Mouse (Mus musculus): ENCODE data around the gene Cypt2. TPM values are rescaled to one million over a fixed set of nuclear protein-coding genes. Genes with fewer than 3 reads are reported as not detected.
"Not testable (repeated sequence)": the region's sequence is repeated elsewhere in the genome, so short reads cannot be mapped to it uniquely, and the experiment has no call there.

Cypt2 gene
- not detected in 2 replicates for polyA plus RNA-seq (2012; rRNA removed)
- polyA plus RNA-seq (2014; fragmentation: Nextera tagmentation; extraction: Ambion mirVana) = not detected in 2 replicates

DNA sequence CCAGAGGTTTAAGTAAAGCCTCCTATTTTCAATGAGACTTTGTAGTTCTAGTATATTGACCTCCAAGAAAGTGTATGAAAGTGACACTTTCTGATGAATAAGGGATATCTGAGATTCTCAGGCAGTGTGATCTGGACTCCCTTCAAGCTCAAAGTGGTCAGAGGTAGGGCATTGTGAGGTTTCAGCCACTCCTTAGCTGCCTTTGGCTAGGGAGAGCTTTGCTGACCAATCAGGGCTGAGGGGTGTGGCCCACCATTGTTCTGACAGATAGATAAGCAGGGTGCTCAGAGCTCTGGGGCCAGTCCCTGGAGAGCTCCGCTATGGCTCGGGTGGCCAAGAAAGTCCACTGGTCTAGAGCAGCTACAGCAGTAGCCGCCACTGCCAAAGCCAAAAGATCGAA, at the start of gene Cypt2:
Gene Cypt2, plus strand, starts transcription at position 301 of the 400 bp plus-strand sequence.
- not testable (repeated sequence) for H3K4me2 ChIP-seq (ENCODE audit: low read depth); H3K4me3 ChIP-seq (ENCODE audit: insufficient read depth in 1 of 2, low read depth in 2 of 2, low read length in 2 of 2); H3K27me3 ChIP-seq (ENCODE audit: control insufficient read depth, insufficient read depth, low read length); H3K9ac ChIP-seq (replicated peaks); ATAC-seq (ENCODE audit: insufficient read depth); H3K36me3 ChIP-seq (replicated peaks; ENCODE audit: control insufficient read depth, insufficient read depth, low read depth); H3K4me1 ChIP-seq (replicated peaks; ENCODE audit: control insufficient read depth in 2 of 2, insufficient read depth in 2 of 2, low read length in 1 of 2); H3K27ac ChIP-seq; H3K9me3 ChIP-seq (ENCODE audit: control insufficient read depth, low read length); DNase-seq (ENCODE audit: low read depth in 3 of 3, low spot score in 3 of 3)
- 76% methylated on average over 4 of the region's 4 CpGs for WGBS (ENCODE audit: insufficient replicate concordance)

DNA sequence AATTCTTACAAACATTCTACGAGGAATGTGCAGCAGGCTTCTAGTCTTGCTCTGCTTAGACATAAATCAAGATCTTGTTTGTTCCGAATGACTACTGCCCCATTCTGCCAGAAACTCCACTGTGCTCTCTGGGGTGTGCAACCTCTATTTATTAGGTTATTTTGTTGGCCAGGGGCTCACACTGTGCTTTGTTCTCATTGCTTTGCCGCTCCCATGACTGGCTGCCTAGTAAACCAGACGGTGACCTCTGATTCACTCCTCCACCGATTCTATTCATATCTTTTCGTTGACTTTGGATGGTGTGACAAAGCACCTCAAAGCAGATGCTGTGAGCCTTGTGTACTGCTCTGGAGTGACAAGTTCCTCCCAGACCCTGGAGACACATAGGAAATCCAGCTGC, 46.7 kb downstream of the Cypt2 start:
- TF ChIP-seq EP300 (IDR thresholded peaks at IDR 0.05; ENCODE audit: low read depth) = no peak
- no peak for TF ChIP-seq CTCF (IDR thresholded peaks at IDR 0.05; ENCODE audit: low read depth)
- no peaks in the 10 kb centered on the region for H3K4me1 ChIP-seq (replicated peaks; ENCODE audit: control insufficient read depth in 2 of 2, insufficient read depth in 2 of 2, low read length in 1 of 2)
- H3K36me3 ChIP-seq (replicated peaks; ENCODE audit: control insufficient read depth, insufficient read depth, low read depth) = no peaks in the 10 kb centered on the region
- no peak overlapping the region for H3K9ac ChIP-seq (replicated peaks)
- H3K27me3 ChIP-seq (ENCODE audit: control insufficient read depth, insufficient read depth, low read length) = no peaks in the 10 kb centered on the region
- ATAC-seq (ENCODE audit: insufficient read depth) (no peak), DNase-seq (ENCODE audit: low read depth in 3 of 3, low spot score in 3 of 3) (no peak)
- WGBS (ENCODE audit: insufficient replicate concordance) = 60% methylated on average over 6 of the region's 6 CpGs
- no peak overlapping the region for H3K4me2 ChIP-seq (ENCODE audit: low read depth)
- no peak overlapping the region for H3K27ac ChIP-seq
- H3K9me3 ChIP-seq (ENCODE audit: control insufficient read depth, low read length) = no peaks in the 10 kb centered on the region
- H3K4me3 ChIP-seq (ENCODE audit: insufficient read depth in 1 of 2, low read depth in 2 of 2, low read length in 2 of 2) = no peak overlapping the region
